Mouse (Mus musculus) heart, embryonic 14.5 days (tissue): ENCODE results near the gene Tnfrsf13b. TPM values are rescaled to one million over a fixed set of nuclear protein-coding genes. Genes with fewer than 3 reads are reported as not detected.

ENCODE experiments used
- ATAC-seq: fragments of 200-750 bp; cut with Nextera tagmentation; 2 replicates; pipeline ENCODE4 v1.8.0; 2017; ENCODE audit warnings: low read depth, moderate TSS enrichment; ENCODE audit not compliant: insufficient number of reproducible peaks, insufficient read depth, low FRiP score
- H3K27ac ChIP-seq, 2 experiments: fragments of 200-500 bp in 1 of 2; fragments of 300-500 bp in 1 of 2; sonication (generic) in 1 of 2; replicated peaks in 1 of 2; 2 replicates each; pipeline ENCODE4 v1.5.1; 2012 to 2014; ENCODE audit warnings: low read depth in 2 of 2, low read length in 2 of 2, control low read depth in 1 of 2, mild to moderate bottlenecking in 1 of 2, mixed read lengths in 1 of 2; ENCODE audit not compliant: control insufficient read depth in 1 of 2, insufficient read depth in 1 of 2
- H3K27me3 ChIP-seq: fragments of 300-500 bp; sonication (generic); 2 replicates; pipeline ENCODE4 v1.6.1; 2014; ENCODE audit warnings: mild to moderate bottlenecking, low read length, control low read depth; ENCODE audit not compliant: control insufficient read depth, insufficient read depth
- H3K36me3 ChIP-seq: fragments of 300-500 bp; sonication (generic); 2 replicates; pipeline ENCODE4 v1.6.1; 2014; ENCODE audit warnings: mild to moderate bottlenecking, control low read depth, low read length, mixed read lengths; ENCODE audit not compliant: control insufficient read depth, insufficient read depth
- H3K4me1 ChIP-seq, 2 experiments: fragments of 200-500 bp in 1 of 2; fragments of 300-500 bp in 1 of 2; sonication (generic) in 1 of 2; 2 replicates each; pipeline ENCODE4 v1.6.1; 2012 to 2014; ENCODE audit warnings: low read length in 2 of 2, control low read depth in 1 of 2, mixed read lengths in 1 of 2; ENCODE audit not compliant: control insufficient read depth in 2 of 2, insufficient read depth in 2 of 2
- H3K4me2 ChIP-seq: fragments of 300-500 bp; sonication (generic); 2 replicates; pipeline ENCODE4 v1.6.1; 2014; ENCODE audit warnings: mild to moderate bottlenecking, low read length
- H3K4me3 ChIP-seq, 2 experiments: fragments of 200-500 bp in 1 of 2; fragments of 300-500 bp in 1 of 2; sonication (generic) in 1 of 2; 2 replicates each; pipeline ENCODE4 v1.5.1; 2012 to 2014; ENCODE audit warnings: low read length in 2 of 2, mild to moderate bottlenecking in 2 of 2, control low read depth in 1 of 2, low read depth in 1 of 2, moderate library complexity in 1 of 2; ENCODE audit not compliant: control insufficient read depth in 1 of 2, insufficient read depth in 1 of 2
- H3K9ac ChIP-seq: fragments of 300-500 bp; sonication (generic); 2 replicates; pipeline ENCODE4 v1.6.1; 2014; ENCODE audit warnings: mild to moderate bottlenecking, low read length
- H3K9me3 ChIP-seq: fragments of 300-500 bp; sonication (generic); 2 replicates; pipeline ENCODE4 v1.6.1; 2016; ENCODE audit warnings: low read length, control low read depth; ENCODE audit not compliant: control insufficient read depth
- WGBS: fragments of 180-500 bp; shearing (Covaris S2); extraction: QIAGEN DNeasy Blood & Tissue Kit; methylation state at CpG from one replicate; pipeline ENCODE4 v1.1.7; 2014; 5-methylcytosine and 5-hydroxymethylcytosine counted together
- polyA plus RNA-seq: library from polyadenylated mRNA; unstranded; fragments of >200 nt; fragmentation: Nextera tagmentation; extraction: Ambion mirVana; gene quantifications from 2 replicates; pipeline ENCODE4 v1.2.1, GENCODE M21; 2014

Tnfrsf13b gene
- polyA plus RNA-seq, 1 experiment from 2014 or later, result 1.9 TPM

GRCm38 (mm10) chr11:61116226-61116625, 10.3 kb upstream of the Tnfrsf13b start:
- H3K27me3 ChIP-seq, result no peaks in the 10 kb centered on the region
- no peak for ATAC-seq
- 49% methylated on average over 8 of the region's 8 CpGs for WGBS
- H3K9ac ChIP-seq, result no peak overlapping the region
- no peaks in the 10 kb centered on the region for H3K36me3 ChIP-seq
- no peak overlapping the region for H3K4me2 ChIP-seq
- H3K4me3 ChIP-seq, result no peak overlapping the region
- no peaks in the 10 kb centered on the region; a peak in 1 of 4 replicates for H3K4me1 ChIP-seq
- H3K9me3 ChIP-seq, result peaks cover 2% of the 10 kb centered on the region; the same call in 1 of the 2 replicates
- H3K27ac ChIP-seq, result no peak overlapping the region

GRCm38 (mm10) chr11:61119996-61120583, 6.5 kb upstream of the Tnfrsf13b start:
- no peak for ATAC-seq
- no peak overlapping the region for H3K4me3 ChIP-seq
- no peak overlapping the region for H3K4me2 ChIP-seq
- H3K36me3 ChIP-seq, result no peaks in the 10 kb centered on the region
- H3K27ac ChIP-seq, result no peak overlapping the region
- H3K4me1 ChIP-seq, result no peaks in the 10 kb centered on the region
- H3K9ac ChIP-seq, result no peak overlapping the region
- WGBS, result 79% methylated on average over 3 of the region's 3 CpGs
- peaks cover 2% of the 10 kb centered on the region; the same call in 1 of the 2 replicates for H3K9me3 ChIP-seq
- H3K27me3 ChIP-seq, result no peaks in the 10 kb centered on the region

GRCm38 (mm10) chr11:61122283-61122768, 4.2 kb upstream of the Tnfrsf13b start:
- 83% methylated on average over 9 of the region's 9 CpGs for WGBS
- Histone ChIP-seq H3K27ac (no peak overlapping the region), H3K9ac (no peak overlapping the region), H3K4me1 (no peaks in the 10 kb centered on the region), H3K4me3 (no peak overlapping the region), H3K4me2 (no peak overlapping the region), H3K36me3 (no peaks in the 10 kb centered on the region), H3K9me3 (peaks cover 2% of the 10 kb centered on the region; the same call in 1 of the 2 replicates), H3K27me3 (no peaks in the 10 kb centered on the region)
- ATAC-seq, result no peak

- Histone ChIP-seq H3K27me3 (no peaks in the 10 kb centered on the region), H3K36me3 (no peaks in the 10 kb centered on the region), H3K27ac (no peak overlapping the region), H3K9me3 (peaks cover 2% of the 10 kb centered on the region; the same call in 1 of the 2 replicates), H3K4me3 (no peak overlapping the region), H3K4me2 (no peak overlapping the region), H3K9ac (no peak overlapping the region), H3K4me1 (no peaks in the 10 kb centered on the region)
- 87% methylated on average over 8 of the region's 8 CpGs for WGBS
- ATAC-seq, result no peak
These were observed 3.7 kb upstream of the Tnfrsf13b start for GRCm38 (mm10) chr11:61122769-61123288.

GRCm38 (mm10) chr11:61123886-61124285, 2.7 kb upstream of the Tnfrsf13b start:
- Histone ChIP-seq H3K9me3 (no peaks in the 10 kb centered on the region), H3K4me1 (no peaks in the 10 kb centered on the region), H3K27me3 (no peaks in the 10 kb centered on the region), H3K4me3 (no peak overlapping the region), H3K36me3 (no peaks in the 10 kb centered on the region), H3K4me2 (no peak overlapping the region), H3K9ac (no peak overlapping the region), H3K27ac (no peak overlapping the region)
- ATAC-seq, result no peak
- WGBS, result 77% methylated on average over 3 of the region's 3 CpGs

GRCm38 (mm10) chr11:61125970-61126369, 585 bp upstream of the Tnfrsf13b start:
- WGBS, result 79% methylated on average over 5 of the region's 5 CpGs
- Histone ChIP-seq H3K4me1 (no peaks in the 10 kb centered on the region), H3K4me3 (no peak overlapping the region), H3K36me3 (no peaks in the 10 kb centered on the region), H3K27me3 (no peaks in the 10 kb centered on the region), H3K9ac (no peak overlapping the region), H3K27ac (no peak overlapping the region), H3K4me2 (no peak overlapping the region), H3K9me3 (no peaks in the 10 kb centered on the region)
- no peak for ATAC-seq

- Histone ChIP-seq H3K4me1 (no peaks in the 10 kb centered on the region), H3K4me2 (no peak overlapping the region), H3K9ac (no peak overlapping the region), H3K9me3 (no peaks in the 10 kb centered on the region), H3K27me3 (no peaks in the 10 kb centered on the region), H3K27ac (no peak overlapping the region), H3K36me3 (no peaks in the 10 kb centered on the region), H3K4me3 (no peak overlapping the region)
- WGBS, result 79% methylated on average over 8 of the region's 8 CpGs
- ATAC-seq, result no peak
These were observed 983 bp downstream of the Tnfrsf13b start for GRCm38 (mm10) chr11:61127421-61128055.
